In genomic region chr2:157078059-157078792, GRCm38 (mm10) we compare ENCODE assay signal across 8 mouse cellular contexts. TPM values are rescaled to one million over a fixed set of nuclear protein-coding genes. Genes with fewer than 3 reads are reported as not detected.
DNase-seq lines count a peak whose midpoint lies in the region; ATAC-seq lines count a peak whose summit lies in the region.

No protein-coding gene starts in this region.

- peak; percentile 8; the same call in 1 of the 2 replicates for ATAC-seq in heart, embryonic 11.5 days (replicated peaks; ENCODE audit: insufficient number of reproducible peaks, low FRiP score, low TSS enrichment)
- ATAC-seq in hindbrain, embryonic 14.5 days (ENCODE audit: low FRiP score), result peak; percentile 18; the same call in 1 of the 2 replicates
- ATAC-seq in CD4-positive, CD25-positive, alpha-beta regulatory T cell, adult 4 months, result no peak

- H3K36me3 ChIP-seq in heart, embryonic 11.5 days (ENCODE audit: control insufficient read depth, insufficient read depth, low read length), result no peaks in the 10 kb centered on the region; the same call in 1 of the 2 replicates
- H3K36me3 ChIP-seq in embryonic facial prominence, embryonic 10.5 days (replicated peaks), result peaks cover 35% of the 10 kb centered on the region
- H3K36me3 ChIP-seq in hindbrain, embryonic 14.5 days (replicated peaks; ENCODE audit: control insufficient read depth, insufficient read depth), result peaks cover 13% of the 10 kb centered on the region

- no peaks in the 10 kb centered on the region for H3K27me3 ChIP-seq in heart, embryonic 11.5 days (ENCODE audit: control insufficient read depth, insufficient read depth, low read length)
- H3K27me3 ChIP-seq in embryonic facial prominence, embryonic 10.5 days (replicated peaks; ENCODE audit: low read depth, poor library complexity, severe bottlenecking), result peaks cover 5% of the 10 kb centered on the region; the same call in 1 of the 2 replicates
- no peaks in the 10 kb centered on the region for H3K27me3 ChIP-seq in hindbrain, embryonic 14.5 days (ENCODE audit: control insufficient read depth, insufficient read depth, low read length)

- H3K4me2 ChIP-seq in heart, embryonic 11.5 days, result peak overlapping the region; percentile 92
- H3K4me2 ChIP-seq in hindbrain, embryonic 14.5 days (replicated peaks), result peak overlapping the region; percentile 93

- H3K4me3 ChIP-seq in heart, embryonic 11.5 days (ENCODE audit: low read depth, low read length), result peak overlapping the region; percentile 82
- peak overlapping the region; percentile 80 for H3K4me3 ChIP-seq in embryonic facial prominence, embryonic 10.5 days
- H3K4me3 ChIP-seq in hindbrain, embryonic 14.5 days (replicated peaks; ENCODE audit: low read length), result peak overlapping the region; percentile 96

- H3K27ac ChIP-seq in heart, embryonic 11.5 days (ENCODE audit: low read depth, low read length), result peak overlapping the region; percentile 94
- H3K27ac ChIP-seq in embryonic facial prominence, embryonic 10.5 days (replicated peaks), result peak overlapping the region; percentile 98
- peak overlapping the region; percentile 98 for H3K27ac ChIP-seq in hindbrain, embryonic 14.5 days

- peak overlapping the region; percentile 90 for H3K9ac ChIP-seq in heart, embryonic 11.5 days (ENCODE audit: low read depth, low read length)
- H3K9ac ChIP-seq in hindbrain, embryonic 14.5 days, result peak overlapping the region; percentile 99

- no peaks in the 10 kb centered on the region for H3K9me3 ChIP-seq in heart, embryonic 11.5 days (replicated peaks; ENCODE audit: control insufficient read depth, low read length)
- H3K9me3 ChIP-seq in embryonic facial prominence, embryonic 10.5 days, result no peaks in the 10 kb centered on the region
- H3K9me3 ChIP-seq in hindbrain, embryonic 14.5 days (ENCODE audit: control insufficient read depth, low read length), result no peaks in the 10 kb centered on the region

- DNase-seq in heart, adult 9 months (ENCODE audit: low spot score in 2 of 2), result no peak
- DNase-seq in NIH3T3 (ENCODE audit: low read depth), result peak; percentile 51
- DNase-seq in embryonic facial prominence, embryonic 10.5 days (ENCODE audit: low spot score), result no peak
- DNase-seq in hindbrain, embryonic 14.5 days (ENCODE audit: low spot score), result no peak
- DNase-seq in lung, postnatal 10 days, result peak; percentile 44
- no peak for DNase-seq in ovary, postnatal 14 days (ENCODE audit: low spot score)

- peaks cover 62% of the 10 kb centered on the region for H3K4me1 ChIP-seq in heart, embryonic 11.5 days (ENCODE audit: control insufficient read depth, insufficient read depth, low read length)
- H3K4me1 ChIP-seq in embryonic facial prominence, embryonic 10.5 days, result peaks cover 61% of the 10 kb centered on the region
- H3K4me1 ChIP-seq in hindbrain, embryonic 14.5 days (replicated peaks; ENCODE audit: control insufficient read depth, insufficient read depth, low read length), result peaks cover 48% of the 10 kb centered on the region

- WGBS in heart, embryonic 11.5 days (ENCODE audit: insufficient replicate concordance), result 0% methylated on average over 56 of the region's 79 CpGs
- under 1% methylated on average over 79 of the region's 79 CpGs for WGBS in embryonic facial prominence, embryonic 10.5 days
- WGBS in hindbrain, embryonic 14.5 days, result under 1% methylated on average over 66 of the region's 79 CpGs

RNA-seq across cellular contexts. Expression of gene Soga1, which starts 0.8 kb away (rescaled TPM):
- 3.4 and 3.6 TPM in 2 replicates for polyA plus RNA-seq in heart, embryonic 11.5 days (2014; fragmentation: Nextera tagmentation; extraction: Ambion mirVana)
- polyA plus RNA-seq in embryonic facial prominence, embryonic 10.5 days (2016; fragmentation: Nextera tagmentation; extraction: Ambion mirVana), result 4.5 and 4.7 TPM in 2 replicates
- 9.5 and 9.7 TPM in 2 replicates for polyA plus RNA-seq in hindbrain, embryonic 14.5 days (2014; fragmentation: Nextera tagmentation; extraction: Ambion mirVana)
- polyA plus RNA-seq in CD4-positive, CD25-positive, alpha-beta regulatory T cell, adult 4 months (2017; shearing (Covaris generic)), result under 1 TPM in 1 of 2 experiments, not detected in 1; 0.16 TPM

RNA-seq across cellular contexts. Expression of gene Tldc2, which starts 8.6 kb away (rescaled TPM):
- polyA plus RNA-seq in heart, embryonic 11.5 days (2014; fragmentation: Nextera tagmentation; extraction: Ambion mirVana), result 0.26 TPM in 1 of 2 replicates, not detected in the other
- not detected in 2 replicates for polyA plus RNA-seq in embryonic facial prominence, embryonic 10.5 days (2016; fragmentation: Nextera tagmentation; extraction: Ambion mirVana)
- not detected in 2 replicates for polyA plus RNA-seq in hindbrain, embryonic 14.5 days (2014; fragmentation: Nextera tagmentation; extraction: Ambion mirVana)
- polyA plus RNA-seq in CD4-positive, CD25-positive, alpha-beta regulatory T cell, adult 4 months (2017; shearing (Covaris generic)), result not detected

RNA-seq across cellular contexts. Expression of gene Samhd1, which starts 56.8 kb away (rescaled TPM):
- polyA plus RNA-seq in heart, embryonic 11.5 days (2014; fragmentation: Nextera tagmentation; extraction: Ambion mirVana), result 20.7 and 26.4 TPM in 2 replicates
- 26.7 and 27.8 TPM in 2 replicates for polyA plus RNA-seq in embryonic facial prominence, embryonic 10.5 days (2016; fragmentation: Nextera tagmentation; extraction: Ambion mirVana)
- polyA plus RNA-seq in hindbrain, embryonic 14.5 days (2014; fragmentation: Nextera tagmentation; extraction: Ambion mirVana), result 12.2 and 12.4 TPM in 2 replicates
- polyA plus RNA-seq in CD4-positive, CD25-positive, alpha-beta regulatory T cell, adult 4 months (2017; shearing (Covaris generic)), result 100 to 1,000 TPM; 611 to 673 TPM

Comparison
In these comparisons a context has a peak if more than half of its experiments do, and no peak if none do; other contexts are left out.
1. DNase-seq: peak in NIH3T3 (single experiment) and lung, postnatal 10 days (single experiment); none in heart, adult 9 months (0 of 2), embryonic facial prominence, embryonic 10.5 days (single experiment), hindbrain, embryonic 14.5 days (single experiment) and ovary, postnatal 14 days (single experiment).
2. RNA of gene Samhd1, which starts 56.8 kb away (polyA plus RNA-seq): 611 to 673 TPM in CD4-positive, CD25-positive, alpha-beta regulatory T cell, adult 4 months; 26.7 to 27.8 TPM in embryonic facial prominence, embryonic 10.5 days, 20.7 to 26.4 TPM in heart, embryonic 11.5 days and 12.2 to 12.4 TPM in hindbrain, embryonic 14.5 days; every median in the first group is over 10 times any median in the second.
3. Peak in every context shown above with its lines, with median percentiles within 50 percentile points of each other: H3K27ac ChIP-seq and H3K4me3 ChIP-seq.